Mouse (Mus musculus): ENCODE results near the gene Adprhl2. TPM values are rescaled to one million over a fixed set of nuclear protein-coding genes. Genes with fewer than 3 reads are reported as not detected.

Gene Adprhl2
- polyA plus RNA-seq (2012; rRNA removed), result 14.3 and 15.6 TPM in 2 replicates

GRCm38 (mm10) chr4:126321111-126321853 is at the start of gene Adprhl2:
Gene Adprhl2, minus strand, starts transcription at chr4:126321703.

GRCm38 (mm10) chr4:126325281-126325861 is 3.9 kb upstream of the Adprhl2 start, which contains the start of gene Tekt2:
Gene Tekt2, minus strand, starts transcription at chr4:126325688.

GRCm38 (mm10) chr4:126286492-126286891 is 35.0 kb downstream of the Adprhl2 start, which contains the start of gene Col8a2:
Gene Col8a2, plus strand, starts transcription at chr4:126286793.

Other genes with a start within 250 kb of the Adprhl2 start
- gene Lsm10, start 225.1 kb downstream of the Adprhl2 start, polyA plus RNA-seq (2012; rRNA removed), result 16.8 and 19.3 TPM in 2 replicates
- 4.9 and 5.1 TPM in 2 replicates for gene Stk40, start 217.7 kb downstream of the Adprhl2 start, polyA plus RNA-seq (2012; rRNA removed)
- gene Eva1b, start 174.0 kb downstream of the Adprhl2 start, polyA plus RNA-seq (2012; rRNA removed), result 10.4 and 11.8 TPM in 2 replicates
- 0.58 TPM in 2 replicates for gene Sh3d21, start 158.2 kb downstream of the Adprhl2 start, polyA plus RNA-seq (2012; rRNA removed)
- gene Thrap3, start 118.9 kb downstream of the Adprhl2 start, polyA plus RNA-seq (2012; rRNA removed), result 67.4 and 69.5 TPM in 2 replicates
- 10.1 and 11.0 TPM in 2 replicates for gene Map7d1, start 65.4 kb downstream of the Adprhl2 start, polyA plus RNA-seq (2012; rRNA removed)
- 23.1 and 26.0 TPM in 2 replicates for gene Trappc3, start 59.4 kb downstream of the Adprhl2 start, polyA plus RNA-seq (2012; rRNA removed)
- 0.21 and 0.51 TPM in 2 replicates for gene Col8a2, start 34.9 kb downstream of the Adprhl2 start, polyA plus RNA-seq (2012; rRNA removed)
- gene Tekt2, start 4.0 kb upstream of the Adprhl2 start, polyA plus RNA-seq (2012; rRNA removed), result 0.70 and 0.89 TPM in 2 replicates
- 1.3 TPM in 2 replicates for gene Ago3, start 107.9 kb upstream of the Adprhl2 start, polyA plus RNA-seq (2012; rRNA removed)
- gene Ago1, start 146.9 kb upstream of the Adprhl2 start, polyA plus RNA-seq (2012; rRNA removed), result 3.2 and 4.3 TPM in 2 replicates
- 0.14 and 0.20 TPM in 2 replicates for gene Ago4, start 211.8 kb upstream of the Adprhl2 start, polyA plus RNA-seq (2012; rRNA removed)
- 31.1 and 33.5 TPM in 2 replicates for gene Clspn, start 235.2 kb upstream of the Adprhl2 start, polyA plus RNA-seq (2012; rRNA removed)

All from liver, embryonic 14 days (tissue).